Mouse (Mus musculus): ENCODE measurements around the gene Pcyt1a.

GRCm38 (mm10) chr16:32469404-32470105, 38.8 kb downstream of the Pcyt1a start:
- TF ChIP-seq CTCF (IDR thresholded peaks at IDR 0.05) (no peak), EP300 (IDR thresholded peaks at IDR 0.05) (no peak)
